Mouse (Mus musculus) c-Kit-negative CD71-positive TER-119-positive erythroid progenitor cells, embryonic 14.5 days (primary cell): ENCODE data around the gene Dcaf17.

Experiments used
- DNase-seq: peaks from one replicate; pipeline ENCODE4 v3.0.0-alpha.2; 2013; ENCODE audit warnings: low read depth, low spot score

Dcaf17 gene

GRCm38 (mm10) chr2:71054716-71055115 lies 412 bp upstream of the Dcaf17 start:
- no peak for DNase-seq

GRCm38 (mm10) chr2:71056115-71056835 lies 1.1 kb downstream of the Dcaf17 start:
- no peak for DNase-seq

GRCm38 (mm10) chr2:71071601-71072000 lies 16.5 kb downstream of the Dcaf17 start:
- no peak for DNase-seq

GRCm38 (mm10) chr2:71073330-71073729 lies 18.2 kb downstream of the Dcaf17 start:
- no peak for DNase-seq

GRCm38 (mm10) chr2:71073828-71074227 lies 18.7 kb downstream of the Dcaf17 start:
- no peak for DNase-seq

- DNase-seq = no peak
Observed at GRCm38 (mm10) chr2:71082416-71082815, 27.3 kb downstream of the Dcaf17 start.

GRCm38 (mm10) chr2:71083454-71084193 lies 28.5 kb downstream of the Dcaf17 start:
- DNase-seq = no peak

- DNase-seq = no peak
Observed at GRCm38 (mm10) chr2:71089766-71090165, 34.6 kb downstream of the Dcaf17 start.

- DNase-seq = peak; percentile 47
Observed at GRCm38 (mm10) chr2:71090660-71091445, 35.7 kb downstream of the Dcaf17 start.

GRCm38 (mm10) chr2:71096170-71096569 lies 41.0 kb downstream of the Dcaf17 start:
- DNase-seq = peak; percentile 22

GRCm38 (mm10) chr2:71102621-71103291 lies 47.6 kb downstream of the Dcaf17 start:
- no peak for DNase-seq

- DNase-seq = no peak
Observed at GRCm38 (mm10) chr2:71103292-71103680, 48.2 kb downstream of the Dcaf17 start.

GRCm38 (mm10) chr2:71104696-71105095 lies 49.6 kb downstream of the Dcaf17 start:
- DNase-seq = no peak

- no peak for DNase-seq
Observed at GRCm38 (mm10) chr2:71105469-71106215, 50.5 kb downstream of the Dcaf17 start.

GRCm38 (mm10) chr2:71107225-71107624 lies 52.1 kb downstream of the Dcaf17 start:
- DNase-seq = no peak

GRCm38 (mm10) chr2:71108541-71108940 lies 53.4 kb downstream of the Dcaf17 start:
- DNase-seq = no peak

- DNase-seq = no peak
Observed at GRCm38 (mm10) chr2:71113489-71114171, 58.5 kb downstream of the Dcaf17 start.

GRCm38 (mm10) chr2:71116151-71116550 lies 61.0 kb downstream of the Dcaf17 start:
- DNase-seq = no peak

GRCm38 (mm10) chr2:71117797-71118708 lies 62.9 kb downstream of the Dcaf17 start, which contains the start of gene Cybrd1:
TSS of gene Cybrd1 (plus strand) at chr2:71117923.
- DNase-seq = no peak
